Mouse (Mus musculus) CH12.LX (cell line): Measurements from ENCODE around the gene Atg9b.

Source experiments
- CTCF ChIP-seq, 2 experiments: IDR thresholded peaks in 1 of 2; conservative IDR thresholded peaks in 1 of 2; 2 replicates each; pipeline ENCODE4 v1.5.1; 2011 to 2012; ENCODE audit warnings: low read depth in 2 of 2, low read length in 2 of 2, improper control_type of control experiment in 1 of 2, inconsistent platforms in 1 of 2, mild to moderate bottlenecking in 1 of 2, moderate library complexity in 1 of 2
- ELF1 ChIP-seq: IDR thresholded peaks from 2 replicates; pipeline ENCODE4 v1.6.1; 2014; ENCODE audit warnings: low read depth, mild to moderate bottlenecking, inconsistent platforms, low read length, improper control_type of control experiment
- EP300 ChIP-seq: IDR thresholded peaks from 2 replicates; pipeline ENCODE4 v1.6.1; 2011; ENCODE audit warnings: low read length, improper control_type of control experiment
- HCFC1 ChIP-seq: IDR thresholded peaks from 2 replicates; pipeline ENCODE4 v1.6.1; 2012; ENCODE audit warnings: low read depth, mild to moderate bottlenecking, inconsistent platforms, low read length, improper control_type of control experiment
- JUN ChIP-seq: IDR thresholded peaks from 2 replicates; pipeline ENCODE4 v1.6.1; 2011; ENCODE audit warnings: low read depth, mild to moderate bottlenecking, low read length, improper control_type of control experiment, moderate library complexity; ENCODE audit not compliant: insufficient read depth
- JUND ChIP-seq: conservative IDR thresholded peaks from 2 replicates; pipeline ENCODE4 v1.6.1; 2011; ENCODE audit warnings: low read depth, low read length, improper control_type of control experiment
- PAX5 ChIP-seq: IDR thresholded peaks from 2 replicates; pipeline ENCODE4 v1.6.1; 2012; ENCODE audit warnings: low read length, inconsistent platforms, mixed read lengths
- POLR2A ChIP-seq: IDR thresholded peaks from 2 replicates; pipeline ENCODE4 v1.6.1; 2011; ENCODE audit warnings: low read depth, mild to moderate bottlenecking, improper control_type of control experiment, low read length
- RAD21 ChIP-seq: IDR thresholded peaks from 2 replicates; pipeline ENCODE4 v1.6.1; 2011; ENCODE audit warnings: low read depth, mild to moderate bottlenecking, low read length, improper control_type of control experiment, moderate library complexity
- ZMIZ1 ChIP-seq: IDR thresholded peaks from 2 replicates; pipeline ENCODE4 v1.6.1; 2012; ENCODE audit warnings: low read depth, mild to moderate bottlenecking, inconsistent platforms, low read length, improper control_type of control experiment

DNA sequence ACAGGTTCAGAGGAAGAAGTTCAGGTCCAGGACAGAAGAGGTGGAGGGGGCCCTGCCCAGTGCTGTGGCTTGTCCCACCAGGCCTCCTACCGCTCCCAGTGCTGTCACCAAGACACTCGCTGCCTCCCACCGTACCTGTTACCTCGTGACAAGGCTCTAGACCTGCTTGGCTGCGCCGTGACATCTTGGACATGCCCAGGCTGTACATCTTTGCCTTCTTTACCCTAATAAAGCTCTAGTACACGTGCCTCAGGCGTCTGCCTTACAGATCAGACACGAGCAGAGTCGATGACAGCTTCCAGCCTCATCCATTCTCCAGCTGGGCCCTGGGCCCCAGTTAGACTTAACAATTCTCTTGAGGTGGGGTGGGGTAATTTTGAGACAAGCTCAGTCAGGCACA, 25.6 kb upstream of the Atg9b start:
- no peak for TF ChIP-seq HCFC1
- TF ChIP-seq POLR2A: no peak
- no peak for TF ChIP-seq JUND
- TF ChIP-seq CTCF (conservative IDR thresholded peaks at IDR 0.05 in 1 of 2, IDR thresholded peaks at IDR 0.05 in 1 of 2; ENCODE audit: low read depth in 2 of 2, low read length in 2 of 2): no peak
- TF ChIP-seq JUN: no peak
- no peak for TF ChIP-seq ZMIZ1
- no peak for TF ChIP-seq ELF1
- no peak for TF ChIP-seq EP300
- no peak for TF ChIP-seq PAX5
- TF ChIP-seq RAD21: no peak
